Mouse (Mus musculus): ENCODE measurements at regions not wholly inside any gene's neighbourhood (a gene's known extent, or its start where the extent isn't known, plus 50 kb on each side); places are given as distances from the start of the nearest gene placed in this dataset.
A peak's percentile ranks its signal among the peaks of the same experiment; 100 is the strongest.

DNA sequence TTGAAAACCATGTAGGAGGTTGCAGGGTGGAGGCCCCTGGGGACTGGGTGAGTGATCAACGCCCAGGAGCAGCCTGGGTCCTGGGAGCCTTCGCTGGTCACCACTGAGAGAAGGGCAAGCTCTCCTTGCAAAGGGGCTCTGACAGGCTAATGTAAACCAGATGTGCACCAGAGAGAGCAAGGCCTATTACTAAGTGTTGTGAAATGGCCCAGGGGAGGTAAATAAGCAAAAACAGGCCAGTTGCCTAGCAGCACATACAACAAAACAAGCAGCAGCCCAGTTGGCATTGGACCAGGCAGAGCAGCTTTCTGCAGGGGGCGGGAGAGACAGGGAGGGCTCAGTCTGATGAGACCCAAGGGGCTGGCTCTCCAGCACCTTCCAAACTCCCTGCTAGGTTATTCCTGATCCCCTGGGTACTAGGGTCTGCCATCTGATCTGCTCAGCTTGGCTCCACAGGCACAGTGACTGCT, 239.5 kb upstream of the Fggy start:
- DNase-seq (ENCODE audit: low spot score) = peak; percentile 85

DNA sequence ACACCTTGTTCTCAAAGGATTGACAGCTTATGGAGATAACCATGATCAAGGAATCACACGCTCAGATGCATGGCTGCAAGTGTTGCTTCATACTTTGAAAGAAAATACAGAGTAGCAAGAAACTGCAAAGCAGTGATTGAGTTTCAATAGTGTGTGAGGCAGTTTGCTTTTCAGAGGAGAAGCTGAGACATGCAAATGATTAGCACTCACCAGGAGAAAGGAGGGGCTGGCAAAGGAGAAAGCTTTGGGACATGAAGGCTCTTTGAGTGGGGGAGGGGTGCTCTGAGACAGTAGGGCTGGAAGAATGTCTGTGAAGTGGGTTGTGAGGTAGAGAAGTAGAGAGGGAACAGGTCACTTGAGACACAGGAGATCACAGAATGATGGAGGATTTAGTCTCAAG, 238.7 kb upstream of the Fggy start:
- DNase-seq (ENCODE audit: low spot score) = peak; percentile 71

DNA sequence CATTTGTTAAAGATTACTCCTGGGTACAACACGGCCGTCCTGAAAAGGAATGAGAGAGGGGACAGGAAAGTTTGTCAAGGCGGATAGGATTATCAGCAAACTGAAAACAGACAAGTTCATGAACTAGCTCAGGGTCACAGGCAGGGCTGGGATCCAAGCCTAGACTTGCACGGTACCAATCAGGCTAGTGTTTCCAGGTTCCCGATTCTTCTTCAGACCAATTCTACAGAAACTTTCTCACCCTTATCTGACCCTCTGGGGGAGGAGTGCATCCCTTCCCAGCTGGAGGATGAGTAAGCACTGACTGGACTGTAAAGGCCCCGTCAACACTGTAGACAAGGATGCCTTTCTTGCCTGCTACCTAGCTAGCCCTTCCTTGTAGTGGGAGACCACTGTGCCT, 238.3 kb upstream of the Fggy start:
- peak; percentile 47 for DNase-seq (ENCODE audit: low spot score)

DNA sequence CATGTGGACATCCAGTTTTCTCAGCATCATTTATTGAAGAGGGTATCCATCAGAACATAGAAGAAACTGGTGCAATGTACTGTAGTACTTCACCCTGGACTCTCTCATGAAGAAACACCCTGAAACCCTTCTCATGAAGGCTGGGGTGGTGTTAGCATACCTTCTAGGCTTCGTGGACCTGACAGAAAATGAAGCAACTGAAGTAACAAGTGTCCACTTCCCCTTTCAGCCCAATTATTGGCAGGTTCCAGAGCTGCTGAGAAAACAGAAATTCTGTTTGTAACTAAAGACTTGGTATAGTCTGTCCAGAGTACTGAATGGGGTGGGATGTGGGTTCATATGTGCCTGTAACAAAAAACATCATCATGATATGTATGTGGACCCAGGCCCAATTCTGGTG, 231.4 kb upstream of the Fggy start:
- no peak for DNase-seq (ENCODE audit: low spot score)

DNA sequence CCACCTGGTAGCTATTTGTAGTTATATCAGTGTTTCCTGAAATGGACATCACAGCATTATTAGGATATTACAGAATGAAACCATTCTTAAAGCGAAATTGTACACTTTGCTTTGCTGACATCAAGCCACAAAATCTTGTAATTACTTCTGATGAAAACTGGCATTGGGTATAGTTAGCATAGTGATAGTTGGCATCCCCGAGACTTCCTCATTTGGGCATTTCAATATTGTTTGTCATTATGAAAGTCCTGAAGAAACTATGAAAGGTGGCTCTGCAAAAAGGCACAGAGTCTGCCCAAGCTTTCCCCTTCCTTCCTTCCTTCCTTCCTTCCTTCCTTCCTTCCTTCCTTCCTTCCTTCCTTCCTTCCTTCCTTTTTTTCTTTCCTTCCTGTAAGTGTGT, 217.5 kb upstream of the Fggy start:
- DNase-seq (ENCODE audit: low spot score) = no peak

DNA sequence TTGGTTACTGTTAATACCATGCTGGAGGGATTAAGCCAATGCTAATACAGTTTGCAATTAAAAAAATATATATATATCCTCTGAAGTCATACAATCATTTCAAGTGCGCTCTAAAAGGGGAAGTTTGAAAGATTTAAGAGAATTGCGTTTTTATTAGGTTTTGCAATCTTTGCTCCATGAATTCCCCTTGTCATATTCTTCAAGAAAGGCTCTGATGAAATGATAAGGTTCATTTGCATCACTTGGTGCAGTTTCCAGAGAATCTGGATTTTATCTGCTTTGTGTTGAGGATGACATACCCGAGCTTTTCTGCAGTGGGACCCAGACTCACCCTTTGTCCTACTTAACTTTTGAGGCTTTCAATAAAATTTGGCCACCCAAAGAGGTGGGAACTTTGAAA, 216.4 kb upstream of the Fggy start:
- DNase-seq (ENCODE audit: low spot score) = no peak

DNA sequence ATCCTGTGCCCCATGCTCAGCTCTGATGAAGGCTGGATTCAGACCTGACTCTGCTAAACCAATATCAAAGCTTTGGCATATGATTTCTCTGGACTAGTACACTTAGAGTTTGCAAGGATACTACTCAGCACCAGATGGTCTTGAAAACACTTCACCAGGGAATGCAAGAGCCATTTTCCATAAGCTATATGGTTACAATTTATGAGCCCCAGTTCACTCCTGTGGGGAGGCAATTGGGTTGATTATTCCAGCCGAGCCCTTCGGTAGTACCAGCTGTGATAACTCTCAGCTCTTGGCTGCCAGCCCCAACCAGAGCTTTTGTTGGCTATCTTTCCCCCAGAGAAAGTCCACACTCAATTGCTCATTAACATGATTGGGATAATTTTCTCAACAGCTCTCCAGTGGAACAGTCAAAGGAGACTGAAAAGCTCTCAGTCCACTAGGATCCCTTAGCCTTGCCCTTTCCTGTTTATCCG, 210.5 kb upstream of the Fggy start:
- DNase-seq (ENCODE audit: low spot score) = no peak

DNA sequence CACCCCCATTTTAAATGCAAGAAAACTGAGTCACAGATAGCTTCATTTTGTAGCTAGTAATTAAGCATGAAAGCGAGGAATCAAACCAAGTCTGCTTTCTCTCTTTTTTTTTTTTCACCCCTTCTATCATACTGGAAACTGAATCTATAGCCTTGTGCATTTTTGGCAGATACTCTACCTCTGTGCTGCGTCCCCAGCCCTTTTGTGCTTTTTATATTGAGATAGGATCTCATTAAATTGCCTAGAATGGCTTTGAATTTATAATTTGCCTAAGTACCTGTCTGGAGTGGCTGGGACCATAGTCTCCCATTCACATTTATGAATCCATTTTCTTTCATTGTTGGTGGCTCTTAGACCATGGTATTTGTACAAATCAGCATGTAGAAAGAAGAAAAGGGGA, 209.9 kb upstream of the Fggy start:
- DNase-seq (ENCODE audit: low spot score) = no peak

DNA sequence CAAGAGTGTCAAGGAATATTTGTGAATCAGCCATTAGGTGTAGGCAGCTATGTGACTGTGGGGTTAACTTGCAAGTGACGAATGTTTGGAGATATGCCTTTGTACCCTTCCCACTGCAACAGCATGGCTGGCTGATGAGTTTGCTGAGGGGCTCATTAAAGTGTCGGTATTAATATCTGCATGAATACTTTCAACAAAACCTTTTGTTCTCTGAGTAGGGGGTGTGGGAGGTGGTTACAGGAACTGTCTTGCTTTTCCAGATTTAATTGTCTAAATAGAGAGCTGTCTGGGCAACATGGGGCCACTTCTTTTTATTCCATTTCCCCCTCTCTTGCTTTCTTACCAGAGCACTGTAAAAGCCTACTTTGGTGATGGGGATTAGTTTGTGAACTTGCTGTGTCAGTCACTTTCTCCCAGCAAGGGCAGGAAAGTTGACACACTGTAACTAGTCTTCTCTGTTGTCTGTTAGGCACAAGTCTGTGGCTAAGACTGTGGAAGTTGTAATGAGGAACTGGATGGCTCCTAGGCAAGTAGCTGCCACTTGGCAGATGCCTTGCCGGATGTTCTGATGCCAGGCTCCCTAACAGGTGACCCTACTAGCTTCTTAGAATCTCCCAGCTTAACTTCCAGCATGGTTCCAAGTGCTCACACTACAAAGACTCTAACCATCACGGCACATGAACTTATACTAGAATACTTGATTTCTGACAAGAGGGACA, 208.7 kb upstream of the Fggy start:
- DNase-seq (ENCODE audit: low spot score) = no peak

DNA sequence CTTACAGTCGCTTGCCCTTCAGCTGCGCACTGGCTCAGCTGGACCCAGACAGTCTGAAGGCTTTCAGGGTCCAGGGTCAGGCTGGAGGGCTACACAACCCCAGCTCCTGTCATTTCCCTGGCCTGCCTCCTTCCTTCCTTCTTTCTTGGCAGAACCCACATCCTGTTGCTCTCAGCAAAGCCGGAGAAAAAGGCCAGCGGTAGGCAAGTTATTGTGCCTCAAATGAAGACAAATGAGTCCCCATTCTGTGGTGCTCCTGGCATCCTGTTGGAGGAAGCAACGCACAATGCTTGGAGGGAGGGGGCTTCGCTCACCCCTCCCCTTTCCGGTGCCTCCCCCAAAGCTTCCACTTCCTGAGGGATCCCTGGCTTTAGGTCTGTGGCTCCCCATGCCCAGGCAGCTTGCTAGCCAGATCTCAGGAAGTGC, 203.4 kb upstream of the Fggy start:
- DNase-seq (ENCODE audit: low spot score) = peak; percentile 48

DNA sequence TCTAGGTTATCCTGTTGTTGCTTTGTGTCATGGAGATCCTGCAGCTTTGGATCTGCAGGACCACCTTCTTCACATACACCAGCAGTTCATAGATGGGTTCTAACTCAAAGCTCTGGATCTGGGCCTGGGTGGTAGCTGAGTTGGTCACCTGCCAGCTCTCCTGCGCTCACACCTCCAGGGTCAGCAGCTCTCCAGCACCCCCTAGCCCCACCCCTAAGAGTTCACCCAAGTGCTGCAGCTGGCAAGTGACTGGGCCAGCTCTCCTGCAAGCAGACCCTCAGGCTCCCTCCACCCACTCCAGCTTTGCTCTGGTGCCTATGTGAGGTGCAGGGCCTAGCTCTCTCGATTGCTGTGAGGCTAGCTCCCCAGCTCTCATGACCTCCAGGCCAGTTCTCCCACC, 198.6 kb upstream of the Fggy start:
- DNase-seq (ENCODE audit: low spot score) = no peak

DNA sequence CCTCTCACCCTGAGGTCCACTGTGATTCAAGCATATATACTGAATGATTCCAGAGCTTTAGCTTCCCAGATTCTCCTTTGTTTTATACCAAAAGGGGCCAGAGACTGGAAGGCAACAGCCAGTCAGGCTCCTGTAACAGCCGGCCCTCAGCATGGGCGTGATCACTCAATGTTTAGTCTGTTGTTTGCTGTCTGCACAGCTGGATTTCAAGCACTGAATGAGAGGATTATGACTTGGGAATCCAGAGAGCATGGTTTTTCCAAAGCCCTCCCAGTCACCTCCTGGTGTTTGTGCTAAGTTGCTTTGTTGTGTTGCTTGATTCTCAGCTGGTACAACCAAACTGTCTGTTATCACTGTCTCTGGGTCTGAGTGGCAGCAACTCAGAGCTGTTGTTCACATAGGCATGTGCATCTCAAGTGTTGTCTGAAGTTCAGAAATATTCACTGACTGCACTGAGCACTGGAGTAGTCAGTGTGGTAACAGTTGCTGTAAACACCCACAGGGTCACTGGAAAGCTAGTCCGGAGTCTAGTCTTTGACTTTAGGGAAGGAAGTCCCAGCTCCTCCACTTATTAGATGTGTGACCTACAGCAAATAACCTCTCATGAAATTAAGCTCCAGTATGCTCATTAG, 196.9 kb upstream of the Fggy start:
- DNase-seq (ENCODE audit: low spot score) = no peak

DNA sequence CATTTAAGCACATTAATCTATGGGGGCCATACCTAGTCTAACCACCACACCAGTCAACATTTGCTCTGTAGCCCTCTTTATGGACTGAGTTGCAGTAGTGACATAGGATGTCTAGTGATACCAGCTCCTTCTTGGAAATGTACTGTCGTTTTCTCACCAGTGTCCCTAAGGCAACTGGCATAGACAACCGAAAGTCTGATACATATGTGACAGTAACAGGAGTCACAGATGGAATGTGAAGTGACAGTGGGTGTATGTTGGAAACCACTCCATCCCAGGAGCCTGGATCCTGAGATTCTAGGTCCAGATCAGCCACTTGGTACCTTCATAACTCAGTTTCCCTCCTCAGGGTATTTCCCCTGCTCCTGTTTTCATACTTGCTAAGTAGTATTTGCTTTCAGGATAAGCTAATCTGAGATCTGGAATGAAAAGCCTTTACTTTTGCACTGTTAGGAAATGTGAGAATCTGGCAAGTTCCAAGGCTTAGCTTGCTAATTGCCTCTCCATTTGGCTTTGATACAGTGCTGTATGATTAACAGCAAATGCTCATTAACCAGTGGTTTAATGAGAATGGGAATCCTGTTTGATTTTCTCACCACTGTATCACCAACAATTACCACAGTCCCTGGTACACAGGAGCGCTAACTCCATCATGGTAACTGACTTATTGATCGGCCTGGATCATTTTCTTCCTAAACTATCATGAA, 192.8 kb upstream of the Fggy start:
- no peak for DNase-seq (ENCODE audit: low spot score)

DNA sequence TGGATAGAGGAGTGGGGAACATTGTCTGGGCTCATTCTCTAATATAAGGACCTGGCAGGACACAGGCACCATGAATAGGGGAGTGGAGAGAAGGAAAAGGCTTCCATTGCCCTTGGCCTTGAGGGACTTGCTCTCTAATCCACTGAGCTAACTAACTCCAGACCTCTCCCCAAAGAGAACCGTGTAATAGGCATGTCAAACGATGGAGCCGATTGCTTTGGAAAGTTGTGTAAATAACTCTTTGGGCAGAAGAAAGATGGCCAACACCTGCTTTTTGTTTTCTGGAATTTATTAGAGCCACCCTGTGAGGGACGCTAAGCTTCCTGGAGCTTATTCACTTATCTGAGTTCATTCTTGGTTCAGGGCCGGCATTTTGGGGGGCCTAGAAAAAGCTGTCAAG, 180.9 kb upstream of the Fggy start:
- DNase-seq (ENCODE audit: low spot score) = peak; percentile 45

DNA sequence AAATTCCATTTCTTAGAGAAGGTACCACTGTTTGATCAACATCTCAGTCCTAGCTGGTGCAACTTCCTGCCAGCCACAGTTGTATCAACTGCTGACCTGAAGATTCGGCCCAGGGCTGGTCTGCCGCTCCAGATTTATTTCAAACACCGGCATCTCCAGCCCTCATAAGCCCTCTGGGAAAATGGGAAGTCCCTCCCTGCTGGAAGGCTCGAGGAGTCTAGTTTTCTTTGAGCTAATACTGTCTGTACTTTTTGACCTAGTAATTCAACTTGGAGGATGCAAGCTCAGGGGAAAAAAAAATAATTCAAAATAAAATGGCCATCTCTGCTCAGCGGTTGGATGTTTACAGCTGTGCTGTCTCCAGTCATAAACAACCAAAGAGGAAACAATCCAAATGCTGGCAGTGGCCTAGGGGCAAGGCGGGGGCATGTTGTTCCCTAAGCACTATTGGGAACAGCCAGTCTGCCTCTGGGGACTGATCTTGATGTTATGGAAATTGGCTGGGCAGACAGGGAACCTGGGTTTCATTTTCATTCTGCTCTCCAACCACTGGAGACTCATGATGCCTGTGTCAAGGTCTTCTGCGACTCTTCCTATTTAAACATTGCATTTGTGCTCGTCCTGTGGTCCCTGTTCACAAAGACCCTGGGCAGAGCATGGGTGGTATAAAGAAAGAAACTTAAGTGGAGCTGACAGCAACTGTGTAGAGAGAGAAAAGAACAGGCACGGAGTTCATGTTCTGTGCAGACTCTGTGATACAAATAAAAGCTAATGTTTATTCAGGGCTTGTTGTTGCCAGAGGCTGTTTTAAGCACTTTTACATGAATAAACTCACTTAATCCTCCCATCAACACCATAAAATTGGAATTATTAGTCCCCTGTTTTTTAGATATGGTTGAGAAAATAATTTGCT, 179.8 kb upstream of the Fggy start:
- no peak for DNase-seq (ENCODE audit: low spot score)

DNA sequence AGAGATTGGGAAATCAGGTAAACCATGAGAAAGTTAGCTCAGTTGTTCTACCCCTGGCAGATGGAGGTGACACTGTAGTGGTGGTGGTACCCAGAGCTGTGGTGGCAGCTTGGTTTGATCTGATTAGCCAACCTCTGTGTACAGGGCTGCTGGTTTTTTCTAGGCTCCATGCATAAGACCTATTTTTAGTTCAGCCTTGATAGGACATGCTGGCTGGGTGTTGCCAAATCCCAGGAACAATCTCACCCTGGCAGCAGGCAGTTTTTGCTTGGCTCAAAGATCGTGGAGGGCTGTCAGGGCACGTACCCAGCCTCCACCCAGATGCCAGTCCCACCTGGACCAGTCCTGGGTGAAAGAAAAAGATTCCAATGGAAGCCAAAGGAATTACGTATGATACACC, 178.7 kb upstream of the Fggy start:
- DNase-seq (ENCODE audit: low spot score) = no peak

DNA sequence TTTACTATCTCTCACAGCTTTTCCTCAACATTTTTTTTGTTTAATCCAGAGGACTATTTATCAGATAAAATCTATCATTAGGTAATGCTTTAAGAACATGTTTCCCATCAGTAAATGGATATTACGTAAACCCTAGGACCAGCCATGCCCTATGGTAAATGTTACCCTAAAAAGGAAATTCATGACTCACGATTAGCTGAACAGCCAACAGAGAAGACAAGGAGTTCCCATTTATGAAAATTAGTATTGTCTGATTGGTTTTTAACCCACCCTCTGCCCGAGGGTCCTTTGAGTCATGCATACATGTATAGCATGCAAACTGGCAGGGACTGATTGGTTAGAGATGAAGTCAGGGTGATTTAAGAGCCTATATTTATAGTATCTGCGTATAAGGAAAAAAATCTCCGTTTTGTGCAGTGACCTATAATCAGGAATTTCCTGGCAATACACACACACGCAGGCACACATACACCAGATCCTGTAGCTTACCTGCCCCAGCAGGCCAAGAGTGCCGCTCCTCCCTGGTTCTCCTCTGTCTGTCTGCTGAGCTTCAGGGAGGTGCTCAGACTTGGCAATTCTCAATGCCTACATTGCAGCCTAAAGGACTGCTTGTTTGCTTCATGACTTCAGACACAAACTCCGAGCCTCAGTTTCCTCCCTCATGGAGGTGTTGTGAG, 174.0 kb upstream of the Fggy start:
- DNase-seq (ENCODE audit: low spot score) = no peak

DNA sequence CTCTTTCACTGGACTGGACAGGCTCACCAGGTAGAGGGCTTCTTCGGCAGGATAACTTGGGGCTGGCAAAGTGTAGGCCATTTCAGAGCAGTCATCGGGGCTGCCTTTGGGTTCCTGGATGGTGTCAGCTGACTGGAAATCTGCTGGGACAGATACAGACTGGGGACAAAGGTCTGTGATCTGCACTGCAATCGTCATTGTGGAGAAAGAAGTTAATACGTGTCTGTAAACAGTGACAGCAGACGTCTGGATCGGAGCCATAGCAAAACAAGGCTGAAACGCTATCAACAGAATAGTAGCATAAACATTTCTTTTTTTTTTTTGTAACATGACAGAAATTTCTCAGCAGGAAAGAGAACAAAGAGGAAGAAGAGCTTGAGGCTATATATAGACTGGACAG, 171.8 kb upstream of the Fggy start:
- DNase-seq (ENCODE audit: low spot score) = no peak

DNA sequence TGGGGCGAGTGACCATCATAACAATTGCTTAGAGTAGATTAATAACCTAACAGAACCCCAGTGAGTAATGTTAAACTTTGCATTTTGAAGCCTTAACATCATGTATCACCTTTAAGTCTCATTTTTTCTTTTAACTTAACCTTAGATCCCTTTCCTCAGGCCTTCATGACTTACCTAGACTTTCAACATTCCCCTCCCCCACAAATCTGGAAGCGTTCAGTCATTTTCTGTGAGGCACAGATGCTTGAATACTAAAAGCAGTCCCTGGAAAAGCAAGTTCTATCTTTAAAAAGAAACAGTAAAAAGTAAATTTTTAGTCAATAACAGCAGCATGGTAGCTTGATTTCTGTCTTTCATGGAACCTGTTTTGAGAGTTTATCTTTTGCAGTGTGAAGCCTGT, 171.3 kb upstream of the Fggy start:
- DNase-seq (ENCODE audit: low spot score) = peak; percentile 41

DNA sequence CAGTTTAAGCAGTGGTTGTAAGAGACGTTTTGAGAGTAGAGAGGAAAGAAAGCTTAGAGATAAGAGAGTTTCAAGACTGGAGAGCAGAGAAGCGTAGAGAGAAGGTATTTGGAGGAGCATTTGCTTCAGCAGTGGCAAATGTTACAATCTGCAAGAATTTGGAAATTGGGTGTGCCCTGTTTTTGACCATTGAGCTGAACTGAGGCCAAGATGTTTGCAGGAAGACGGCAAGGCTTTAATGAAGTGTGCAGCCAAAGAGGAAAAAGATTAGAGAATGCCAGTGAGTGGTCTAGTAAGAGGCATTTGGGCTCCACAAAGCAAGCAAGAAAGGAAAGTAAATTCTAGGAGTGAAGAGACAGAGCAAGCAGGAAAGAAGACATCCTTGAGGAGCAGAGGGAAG, 168.8 kb upstream of the Fggy start:
- DNase-seq (ENCODE audit: low spot score) = no peak

DNA sequence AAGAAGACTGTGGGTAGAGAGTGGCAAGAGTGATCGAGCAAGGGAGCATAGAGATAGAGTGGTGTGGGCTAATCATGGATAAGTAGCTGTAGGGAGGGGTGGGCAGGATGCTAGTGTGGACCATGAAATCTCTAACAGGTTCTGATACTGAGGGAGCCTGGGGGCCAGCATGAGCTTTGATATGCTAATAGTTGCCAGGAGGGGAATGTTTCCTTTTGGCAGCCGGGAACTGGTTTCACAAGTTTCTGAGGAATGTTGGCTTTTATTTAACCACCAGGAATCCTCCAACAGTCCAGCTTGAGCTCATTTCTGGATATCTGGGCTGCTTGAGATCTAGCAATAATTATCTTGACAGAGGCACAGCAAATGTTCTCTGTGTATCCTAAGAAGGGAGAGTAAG, 167.7 kb upstream of the Fggy start:
- peak; percentile 23 for DNase-seq (ENCODE audit: low spot score)

DNA sequence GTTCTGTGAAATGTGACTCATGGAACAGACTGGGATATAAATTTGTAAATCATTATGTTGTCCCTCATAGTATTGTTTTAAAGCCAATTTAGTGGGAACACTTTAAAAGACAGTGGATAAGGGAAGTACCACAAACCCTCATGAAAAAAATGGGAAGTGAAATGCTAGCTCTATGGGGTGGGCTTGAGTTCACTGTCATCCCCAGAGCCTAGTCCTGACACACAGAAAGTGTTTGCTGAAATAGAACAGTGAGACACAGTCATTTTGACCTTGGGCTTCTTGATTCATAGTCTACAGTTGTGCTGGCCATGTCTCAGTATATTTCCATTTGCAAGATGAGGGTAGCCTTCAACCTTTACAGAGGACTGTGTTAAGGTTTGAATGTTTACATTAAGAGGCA, 166.8 kb upstream of the Fggy start:
- no peak for DNase-seq (ENCODE audit: low spot score)
